Comparison of ENCODE assay signal across 8 mouse cellular contexts in the genomic region with DNA sequence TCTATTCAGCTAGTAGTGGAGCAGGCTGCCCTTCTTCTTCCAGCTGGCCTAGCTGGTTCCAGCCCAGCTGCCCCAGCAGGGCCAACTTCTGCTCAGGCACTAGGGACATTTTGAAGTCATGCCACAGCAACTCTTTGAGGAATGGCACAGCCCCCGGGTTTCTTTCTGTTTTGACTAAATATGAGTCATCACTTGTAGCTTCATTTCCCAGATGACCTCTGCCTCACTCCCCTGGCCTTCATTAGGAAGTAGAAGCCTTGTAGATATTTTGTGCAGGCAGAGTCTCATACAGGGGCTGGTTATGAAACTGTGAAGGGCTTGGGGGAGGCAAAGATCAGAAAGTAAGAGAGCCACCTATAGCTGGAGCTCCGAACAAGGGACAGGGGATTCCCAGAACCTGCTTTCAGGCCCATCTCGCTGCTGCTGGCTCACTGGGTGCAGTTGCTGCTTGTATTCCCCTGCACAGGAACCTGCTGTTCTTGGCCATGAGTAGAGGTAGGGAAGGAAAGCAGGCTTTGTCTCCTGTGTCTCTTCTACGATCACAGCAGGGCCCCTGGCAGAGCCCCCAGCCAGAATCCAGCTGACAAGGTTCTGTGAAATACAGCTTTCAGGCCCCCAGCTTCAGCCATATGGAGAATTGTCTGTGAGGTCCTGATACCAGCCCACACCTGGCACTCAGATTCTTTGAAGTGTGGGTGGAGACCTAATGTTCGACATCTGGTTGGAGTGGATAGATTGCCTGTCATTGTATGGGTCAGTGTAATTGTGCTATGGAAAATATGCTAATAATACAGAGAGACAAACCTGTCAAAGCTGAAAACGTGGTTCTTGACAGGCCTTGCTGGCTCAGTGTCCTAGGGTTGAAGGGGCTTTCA. TPM values are rescaled to one million over a fixed set of nuclear protein-coding genes. Genes with fewer than 3 reads are reported as not detected.
DNase-seq lines count a peak whose midpoint lies in the region; ATAC-seq and TF ChIP-seq lines count a peak whose summit lies in the region.

No protein-coding gene starts in this region.

- no peak for TF ChIP-seq POLR2A in brain, embryonic 14.5 days (IDR thresholded peaks at IDR 0.05; ENCODE audit: borderline replicate concordance, extremely low read depth, insufficient read depth, insufficient read length, poor library complexity, severe bottlenecking)

- H3K27me3 ChIP-seq in intestine, postnatal 0 days (replicated peaks; ENCODE audit: control insufficient read depth, insufficient read depth, low read length): no peaks in the 10 kb centered on the region

- H3K4me1 ChIP-seq in intestine, postnatal 0 days (replicated peaks; ENCODE audit: control insufficient read depth, insufficient read depth, low read length): peaks cover 25% of the 10 kb centered on the region

- H3K27ac ChIP-seq in intestine, postnatal 0 days (ENCODE audit: low read depth, low read length): peak overlapping the region; percentile 50; the same call in 1 of the 2 replicates

- no peaks in the 10 kb centered on the region for H3K36me3 ChIP-seq in intestine, postnatal 0 days (ENCODE audit: control insufficient read depth, insufficient read depth)

- 52% methylated on average over 6 of the region's 6 CpGs for WGBS in intestine, postnatal 0 days

- H3K9ac ChIP-seq in intestine, postnatal 0 days (ENCODE audit: low read depth, low read length): no peak overlapping the region

- no peaks in the 10 kb centered on the region for H3K9me3 ChIP-seq in intestine, postnatal 0 days (ENCODE audit: control insufficient read depth)

- H3K4me3 ChIP-seq in intestine, postnatal 0 days (ENCODE audit: low read depth, low read length): no peak overlapping the region

- ATAC-seq in intestine, postnatal 0 days: no peak

- peak; percentile 73 for DNase-seq in ovary, adult 18-20 months (ENCODE audit: low spot score)
- no peak for DNase-seq in ovary, postnatal 36 days (ENCODE audit: low spot score)
- DNase-seq in brain, embryonic 14.5 days (ENCODE audit: low read depth): peak; percentile 51
- peak; percentile 96 for DNase-seq in heart, adult 11 months
- peak; percentile 43 for DNase-seq in lung, postnatal 10 days
- DNase-seq in thymus, adult 18-20 months: no peak
- no peak for DNase-seq in frontal cortex, adult 2 months (ENCODE audit: extremely low spot score in 1 of 2, low spot score in 1 of 2)

- TF ChIP-seq CTCF in brain, embryonic 14.5 days (IDR thresholded peaks at IDR 0.05; ENCODE audit: borderline replicate concordance, extremely low read depth, insufficient read depth, insufficient read length): no peak
- no peak for TF ChIP-seq CTCF in intestine, postnatal 0 days (IDR thresholded peaks at IDR 0.05; ENCODE audit: low read depth)

- H3K4me2 ChIP-seq in intestine, postnatal 0 days (replicated peaks; ENCODE audit: low read depth): no peak overlapping the region

RNA-seq across cellular contexts. Expression of gene Nck2, which starts 30.4 kb away (rescaled TPM):
- 47.7 and 48.7 TPM in 2 replicates for polyA plus RNA-seq in brain, embryonic 14.5 days (2012; rRNA removed)
- 17.0 and 17.1 TPM in 2 replicates for polyA plus RNA-seq in intestine, postnatal 0 days (2015; fragmentation: Nextera tagmentation; extraction: Ambion mirVana)
- 31.8 and 35.8 TPM in 2 replicates for polyA plus RNA-seq in frontal cortex, adult 2 months (2012; rRNA removed)

Comparison
In these comparisons a context has a peak if more than half of its experiments do, and no peak if none do; other contexts are left out.
1. DNase-seq: peak in ovary, adult 18-20 months (single experiment), brain, embryonic 14.5 days (single experiment), heart, adult 11 months (single experiment) and lung, postnatal 10 days (single experiment); none in ovary, postnatal 36 days (single experiment), thymus, adult 18-20 months (0 of 2) and frontal cortex, adult 2 months (0 of 2).